Mouse (Mus musculus): ENCODE results near the gene Zbtb42. TPM values are rescaled to one million over a fixed set of nuclear protein-coding genes. Genes with fewer than 3 reads are reported as not detected.

Gene Zbtb42
- polyA plus RNA-seq, 1 experiment, result 5.1 TPM

DNA sequence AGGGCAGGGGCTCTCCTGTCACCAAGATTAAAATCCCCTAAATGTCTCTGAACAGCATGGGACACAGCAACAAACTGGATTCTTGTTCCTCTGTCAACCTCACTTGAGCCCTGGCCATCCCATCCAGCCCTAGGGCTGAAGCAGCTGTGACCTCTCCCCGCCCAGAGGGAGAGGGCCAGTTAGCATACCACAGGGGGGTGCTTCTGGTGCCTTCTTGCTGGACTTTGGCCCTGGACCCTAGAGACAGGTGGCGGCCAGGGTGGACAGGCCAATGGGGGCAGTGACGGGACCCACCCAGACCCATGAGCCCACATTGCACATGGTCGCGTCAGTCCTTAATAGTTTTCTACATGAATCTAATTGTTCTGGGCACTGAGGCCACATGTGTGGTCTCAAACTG lies 24.6 kb upstream of the Zbtb42 start:
- Histone ChIP-seq H3K4me3 (replicated peaks; ENCODE audit: control insufficient read depth, low read depth, low read length) (no peak overlapping the region), H3K4me1 (ENCODE audit: control insufficient read depth, insufficient read depth, low read length) (no peaks in the 10 kb centered on the region), H3K27ac (ENCODE audit: control insufficient read depth, insufficient read depth, low read depth, low read length, poor library complexity) (no peak overlapping the region)
- WGBS, result 92% methylated on average over 5 of the region's 5 CpGs
- TF ChIP-seq POLR2A (IDR thresholded peaks at IDR 0.05; ENCODE audit: borderline replicate concordance, control insufficient read depth, low read depth, low read length) (no peak), CTCF (IDR thresholded peaks at IDR 0.05; ENCODE audit: control insufficient read depth, insufficient read depth, low read length) (no peak)

DNA sequence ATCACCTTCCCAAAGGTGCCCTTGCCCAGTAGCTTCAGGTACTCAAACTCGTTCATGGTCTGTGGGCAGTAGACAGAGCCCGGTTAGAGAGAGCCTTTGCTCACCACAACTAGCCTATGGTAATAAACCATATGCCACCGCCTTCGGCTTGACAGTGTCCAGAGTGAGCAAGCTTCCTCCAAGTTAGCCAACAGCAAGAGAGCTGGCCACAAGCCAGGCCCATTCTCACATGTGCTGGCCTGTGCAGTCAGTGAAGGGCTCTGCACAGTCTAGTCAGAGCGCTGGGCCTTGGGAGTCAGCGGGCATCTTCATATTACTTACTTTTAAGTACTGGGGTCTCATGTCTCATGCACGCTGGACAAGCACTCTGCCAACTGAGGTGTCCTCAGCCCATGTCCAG lies 20.0 kb upstream of the Zbtb42 start:
- TF ChIP-seq POLR2A (IDR thresholded peaks at IDR 0.05; ENCODE audit: borderline replicate concordance, control insufficient read depth, low read depth, low read length), result no peak
- no peak for TF ChIP-seq CTCF (IDR thresholded peaks at IDR 0.05; ENCODE audit: control insufficient read depth, insufficient read depth, low read length)
- 87% methylated on average over 7 of the region's 7 CpGs for WGBS
- no peak overlapping the region for H3K4me3 ChIP-seq (replicated peaks; ENCODE audit: control insufficient read depth, low read depth, low read length)
- no peak overlapping the region for H3K27ac ChIP-seq (ENCODE audit: control insufficient read depth, insufficient read depth, low read depth, low read length, poor library complexity)
- no peaks in the 10 kb centered on the region for H3K4me1 ChIP-seq (ENCODE audit: control insufficient read depth, insufficient read depth, low read length)

DNA sequence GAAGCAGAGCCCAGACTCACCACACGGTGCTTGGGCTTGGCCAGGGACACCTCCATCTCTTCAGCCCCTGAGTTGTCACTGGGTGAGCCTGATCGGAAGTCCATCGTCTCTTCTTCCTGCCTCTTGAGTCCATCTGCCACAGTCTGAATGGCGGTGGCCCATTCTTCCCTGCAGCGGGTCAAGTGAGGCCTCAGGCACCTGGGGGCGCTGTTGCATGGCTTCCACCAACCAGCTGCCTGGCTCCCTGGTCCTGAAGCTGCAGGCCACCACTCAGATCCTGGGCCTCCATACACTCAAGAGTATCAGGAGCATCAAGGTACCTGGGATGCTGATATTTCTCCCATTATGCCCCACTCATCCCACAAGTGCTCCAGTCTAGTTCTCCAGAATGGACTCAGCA lies 19.5 kb upstream of the Zbtb42 start:
- Histone ChIP-seq H3K4me1 (ENCODE audit: control insufficient read depth, insufficient read depth, low read length) (no peaks in the 10 kb centered on the region), H3K27ac (ENCODE audit: control insufficient read depth, insufficient read depth, low read depth, low read length, poor library complexity) (no peak overlapping the region), H3K4me3 (replicated peaks; ENCODE audit: control insufficient read depth, low read depth, low read length) (no peak overlapping the region)
- peak; percentile 54 for TF ChIP-seq CTCF (IDR thresholded peaks at IDR 0.05; ENCODE audit: control insufficient read depth, insufficient read depth, low read length)
- no peak for TF ChIP-seq POLR2A (IDR thresholded peaks at IDR 0.05; ENCODE audit: borderline replicate concordance, control insufficient read depth, low read depth, low read length)
- WGBS, result 83% methylated on average over 6 of the region's 6 CpGs

DNA sequence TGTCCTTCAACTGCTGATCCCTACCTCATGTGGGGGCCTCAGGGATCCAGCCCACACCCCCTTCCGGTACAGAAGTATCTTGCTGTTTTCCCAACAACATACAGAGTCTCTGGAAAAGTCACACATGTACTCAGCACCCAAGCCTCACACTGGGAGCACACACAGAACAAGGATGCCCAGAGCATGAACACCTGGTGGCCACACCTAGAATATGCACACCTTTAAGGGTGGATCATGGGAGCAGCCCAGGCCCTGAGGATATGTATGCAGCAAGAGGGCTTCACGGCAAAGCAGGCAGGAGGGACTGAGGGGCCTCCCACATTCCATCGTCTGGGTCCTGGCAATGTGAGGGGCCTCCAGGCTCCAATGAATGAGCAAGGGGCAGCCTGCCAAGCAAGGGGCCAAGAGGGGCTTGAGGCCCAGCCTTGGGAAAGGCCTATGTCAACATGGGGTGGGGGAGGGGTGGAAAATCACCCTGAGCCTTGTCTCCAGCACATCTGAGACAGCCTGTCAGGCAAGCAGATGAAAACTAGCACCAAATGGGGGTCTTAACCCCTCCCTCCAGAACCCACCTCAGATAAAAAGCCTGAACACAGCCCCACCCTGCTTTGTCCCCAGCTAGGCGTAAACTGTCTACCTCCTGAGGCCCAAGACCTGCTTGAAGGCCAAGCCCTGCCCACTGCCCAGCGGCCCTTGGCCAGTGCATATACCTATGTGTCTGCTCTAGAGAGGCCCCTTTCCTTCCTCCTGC lies 17.9 kb upstream of the Zbtb42 start:
- H3K4me3 ChIP-seq (replicated peaks; ENCODE audit: control insufficient read depth, low read depth, low read length), result no peak overlapping the region
- no peak overlapping the region for H3K27ac ChIP-seq (ENCODE audit: control insufficient read depth, insufficient read depth, low read depth, low read length, poor library complexity)
- 87% methylated on average over 5 of the region's 5 CpGs for WGBS
- TF ChIP-seq CTCF (IDR thresholded peaks at IDR 0.05; ENCODE audit: control insufficient read depth, insufficient read depth, low read length) (no peak), POLR2A (IDR thresholded peaks at IDR 0.05; ENCODE audit: borderline replicate concordance, control insufficient read depth, low read depth, low read length) (no peak)
- no peaks in the 10 kb centered on the region for H3K4me1 ChIP-seq (ENCODE audit: control insufficient read depth, insufficient read depth, low read length)

DNA sequence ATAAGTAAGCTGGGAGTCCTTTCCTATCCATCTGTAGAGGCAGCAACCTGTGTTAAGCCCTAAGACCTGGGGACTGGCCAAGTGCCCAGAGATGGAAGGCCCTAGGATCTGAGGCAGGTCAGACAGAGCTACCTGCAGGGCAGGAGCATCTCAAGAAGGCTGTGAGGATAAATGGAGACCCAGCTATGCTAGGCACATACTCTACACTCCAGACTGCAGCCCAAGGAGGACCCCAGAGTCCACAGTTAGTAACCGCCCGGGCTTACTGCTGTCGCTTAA lies 17.4 kb upstream of the Zbtb42 start:
- no peak for TF ChIP-seq CTCF (IDR thresholded peaks at IDR 0.05; ENCODE audit: control insufficient read depth, insufficient read depth, low read length)
- no peak for TF ChIP-seq POLR2A (IDR thresholded peaks at IDR 0.05; ENCODE audit: borderline replicate concordance, control insufficient read depth, low read depth, low read length)
- Histone ChIP-seq H3K27ac (ENCODE audit: control insufficient read depth, insufficient read depth, low read depth, low read length, poor library complexity) (no peak overlapping the region), H3K4me3 (replicated peaks; ENCODE audit: control insufficient read depth, low read depth, low read length) (no peak overlapping the region), H3K4me1 (ENCODE audit: control insufficient read depth, insufficient read depth, low read length) (no peaks in the 10 kb centered on the region)
- 87% methylated on average over 3 of the region's 3 CpGs for WGBS

DNA sequence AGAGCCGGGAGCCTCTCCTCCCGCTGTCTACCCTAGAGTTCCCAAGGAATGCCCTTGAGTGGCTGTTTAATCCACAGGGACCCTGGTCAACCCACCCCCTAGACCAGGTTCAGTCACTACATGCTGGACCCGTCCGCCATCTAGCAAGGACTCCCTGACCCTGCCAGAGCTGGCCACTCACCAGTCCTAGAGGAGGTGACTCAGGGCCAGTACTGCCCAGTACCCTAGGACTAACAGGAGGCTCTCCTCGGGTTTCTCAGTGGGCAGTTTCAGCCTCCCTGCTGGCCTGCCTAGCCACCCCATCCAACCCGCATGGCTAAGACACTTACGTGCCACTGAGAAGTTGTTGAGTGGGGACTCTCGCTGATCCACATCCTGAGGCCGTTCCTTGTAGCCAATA lies 16.8 kb upstream of the Zbtb42 start:
- WGBS, result 92% methylated on average over 9 of the region's 9 CpGs
- Histone ChIP-seq H3K27ac (ENCODE audit: control insufficient read depth, insufficient read depth, low read depth, low read length, poor library complexity) (no peak overlapping the region), H3K4me3 (replicated peaks; ENCODE audit: control insufficient read depth, low read depth, low read length) (no peak overlapping the region), H3K4me1 (ENCODE audit: control insufficient read depth, insufficient read depth, low read length) (peaks cover 1% of the 10 kb centered on the region; the same call in 1 of the 2 replicates)
- no peak for TF ChIP-seq POLR2A (IDR thresholded peaks at IDR 0.05; ENCODE audit: borderline replicate concordance, control insufficient read depth, low read depth, low read length)
- TF ChIP-seq CTCF (IDR thresholded peaks at IDR 0.05; ENCODE audit: control insufficient read depth, insufficient read depth, low read length), result no peak

DNA sequence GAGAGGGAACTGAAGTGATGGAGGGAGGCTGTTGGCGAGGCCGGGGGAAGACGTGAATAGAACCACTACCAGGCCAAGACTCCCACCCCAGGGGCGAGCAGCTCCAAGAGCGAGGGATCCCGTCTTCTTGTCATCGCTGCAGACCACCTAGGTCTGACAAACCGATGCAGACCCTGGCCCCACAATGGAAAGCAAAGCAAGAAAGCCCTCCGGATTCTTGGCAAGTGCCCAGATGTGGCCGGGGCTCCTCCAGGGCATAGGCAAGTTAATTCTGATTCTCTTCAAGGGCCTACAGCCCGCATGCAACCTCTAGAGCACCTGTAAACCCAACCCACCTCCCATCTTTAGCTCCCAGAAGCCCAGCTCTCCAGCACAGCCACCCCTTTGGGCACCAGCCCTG lies 15.3 kb upstream of the Zbtb42 start:
- WGBS, result 87% methylated on average over 11 of the region's 11 CpGs
- TF ChIP-seq CTCF (IDR thresholded peaks at IDR 0.05; ENCODE audit: control insufficient read depth, insufficient read depth, low read length) (no peak), POLR2A (IDR thresholded peaks at IDR 0.05; ENCODE audit: borderline replicate concordance, control insufficient read depth, low read depth, low read length) (no peak)
- Histone ChIP-seq H3K4me1 (ENCODE audit: control insufficient read depth, insufficient read depth, low read length) (peaks cover 2% of the 10 kb centered on the region; the same call in 1 of the 2 replicates), H3K27ac (ENCODE audit: control insufficient read depth, insufficient read depth, low read depth, low read length, poor library complexity) (no peak overlapping the region), H3K4me3 (replicated peaks; ENCODE audit: control insufficient read depth, low read depth, low read length) (no peak overlapping the region)

DNA sequence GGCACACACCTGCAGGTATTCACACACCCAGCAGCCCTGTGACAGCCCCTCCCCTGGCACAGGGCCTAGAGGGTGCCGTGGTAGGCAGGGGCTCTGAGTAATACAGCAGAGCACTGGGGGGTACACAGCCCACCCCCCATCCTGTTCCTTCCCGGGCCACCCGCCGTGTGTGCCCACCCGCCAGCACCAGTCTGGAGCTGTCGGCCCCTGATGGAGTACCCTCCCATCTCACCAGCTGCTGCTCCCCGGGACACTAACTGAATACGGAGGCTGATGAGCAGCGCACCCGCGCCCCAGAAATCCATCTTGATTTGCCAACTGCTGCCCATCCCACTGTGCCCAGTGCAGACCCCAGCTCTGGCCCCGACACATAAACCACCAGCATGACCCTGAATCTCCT lies 14.9 kb upstream of the Zbtb42 start:
- H3K27ac ChIP-seq (ENCODE audit: control insufficient read depth, insufficient read depth, low read depth, low read length, poor library complexity), result no peak overlapping the region
- no peak for TF ChIP-seq CTCF (IDR thresholded peaks at IDR 0.05; ENCODE audit: control insufficient read depth, insufficient read depth, low read length)
- no peak for TF ChIP-seq POLR2A (IDR thresholded peaks at IDR 0.05; ENCODE audit: borderline replicate concordance, control insufficient read depth, low read depth, low read length)
- H3K4me1 ChIP-seq (ENCODE audit: control insufficient read depth, insufficient read depth, low read length), result peaks cover 2% of the 10 kb centered on the region; the same call in 1 of the 2 replicates
- 92% methylated on average over 12 of the region's 12 CpGs for WGBS
- H3K4me3 ChIP-seq (replicated peaks; ENCODE audit: control insufficient read depth, low read depth, low read length), result no peak overlapping the region

GRCm38 (mm10) chr12:112664124-112664523 lies 14.5 kb upstream of the Zbtb42 start:
- TF ChIP-seq POLR2A (IDR thresholded peaks at IDR 0.05; ENCODE audit: borderline replicate concordance, control insufficient read depth, low read depth, low read length), result no peak
- no peak for TF ChIP-seq CTCF (IDR thresholded peaks at IDR 0.05; ENCODE audit: control insufficient read depth, insufficient read depth, low read length)

More at GRCm38 (mm10) chr12:112664124-112664523, 14.5 kb upstream of the Zbtb42 start:
- Histone ChIP-seq H3K27ac (ENCODE audit: control insufficient read depth, insufficient read depth, low read depth, low read length, poor library complexity) (no peak overlapping the region), H3K4me3 (replicated peaks; ENCODE audit: control insufficient read depth, low read depth, low read length) (no peak overlapping the region), H3K4me1 (ENCODE audit: control insufficient read depth, insufficient read depth, low read length) (peaks cover 2% of the 10 kb centered on the region; the same call in 1 of the 2 replicates)
- 79% methylated on average over 2 of the region's 2 CpGs for WGBS

Data from bone marrow, adult 2 months (tissue).